Mouse (Mus musculus): Measurements from ENCODE around the gene Cdc14a. TPM values are rescaled to one million over a fixed set of nuclear protein-coding genes. Genes with fewer than 3 reads are reported as not detected.

Gene Cdc14a
- 2.6 and 2.9 TPM in 2 replicates for polyA plus RNA-seq (2012; rRNA removed)

- H3K4me3 ChIP-seq (ENCODE audit: insufficient read depth, low read length), result peak within 1 kb of the TSS; percentile 60
- no peaks in the 10 kb centered on the region for H3K4me1 ChIP-seq (ENCODE audit: control insufficient read depth, insufficient read depth, low read length)
- H3K27ac ChIP-seq (ENCODE audit: insufficient read depth, low read length), result no peak within 1 kb of the TSS
- TF ChIP-seq POLR2A (IDR thresholded peaks at IDR 0.05; ENCODE audit: extremely low read depth, insufficient read depth, low read length), result peak; percentile 55; the same call in 1 of the 2 replicates
- TF ChIP-seq CTCF (IDR thresholded peaks at IDR 0.05; ENCODE audit: extremely low read depth, insufficient read depth, low read length), result no peak
Observed at GRCm38 (mm10) chr3:116423353-116424159, at the start of gene Cdc14a. TSS of gene Cdc14a (minus strand) at chr3:116424032.

GRCm38 (mm10) chr3:116465709-116466108 is 41.9 kb upstream of the Cdc14a start:
- no peak for TF ChIP-seq POLR2A (IDR thresholded peaks at IDR 0.05; ENCODE audit: extremely low read depth, insufficient read depth, low read length)
- TF ChIP-seq CTCF (IDR thresholded peaks at IDR 0.05; ENCODE audit: extremely low read depth, insufficient read depth, low read length), result no peak
- H3K4me3 ChIP-seq (ENCODE audit: insufficient read depth, low read length), result no peak overlapping the region
- no peak overlapping the region for H3K27ac ChIP-seq (ENCODE audit: insufficient read depth, low read length)
- H3K4me1 ChIP-seq (ENCODE audit: control insufficient read depth, insufficient read depth, low read length), result no peaks in the 10 kb centered on the region

- TF ChIP-seq CTCF (IDR thresholded peaks at IDR 0.05; ENCODE audit: extremely low read depth, insufficient read depth, low read length) (no peak), POLR2A (IDR thresholded peaks at IDR 0.05; ENCODE audit: extremely low read depth, insufficient read depth, low read length) (no peak)
- no peaks in the 10 kb centered on the region for H3K4me1 ChIP-seq (ENCODE audit: control insufficient read depth, insufficient read depth, low read length)
Observed at GRCm38 (mm10) chr3:116464318-116464717, 40.5 kb upstream of the Cdc14a start.

GRCm38 (mm10) chr3:116461053-116461452 is 37.2 kb upstream of the Cdc14a start:
- Histone ChIP-seq H3K27ac (ENCODE audit: insufficient read depth, low read length) (no peak overlapping the region), H3K4me3 (ENCODE audit: insufficient read depth, low read length) (no peak overlapping the region), H3K4me1 (ENCODE audit: control insufficient read depth, insufficient read depth, low read length) (no peaks in the 10 kb centered on the region)
- TF ChIP-seq POLR2A (IDR thresholded peaks at IDR 0.05; ENCODE audit: extremely low read depth, insufficient read depth, low read length), result no peak
- TF ChIP-seq CTCF (IDR thresholded peaks at IDR 0.05; ENCODE audit: extremely low read depth, insufficient read depth, low read length), result no peak

More at GRCm38 (mm10) chr3:116464318-116464717, 40.5 kb upstream of the Cdc14a start:
- Histone ChIP-seq H3K4me3 (ENCODE audit: insufficient read depth, low read length) (no peak overlapping the region), H3K27ac (ENCODE audit: insufficient read depth, low read length) (no peak overlapping the region)

GRCm38 (mm10) chr3:116454529-116454928 is 30.7 kb upstream of the Cdc14a start:
- TF ChIP-seq CTCF (IDR thresholded peaks at IDR 0.05; ENCODE audit: extremely low read depth, insufficient read depth, low read length) (no peak), POLR2A (IDR thresholded peaks at IDR 0.05; ENCODE audit: extremely low read depth, insufficient read depth, low read length) (no peak)
- Histone ChIP-seq H3K27ac (ENCODE audit: insufficient read depth, low read length) (no peak overlapping the region), H3K4me3 (ENCODE audit: insufficient read depth, low read length) (no peak overlapping the region), H3K4me1 (ENCODE audit: control insufficient read depth, insufficient read depth, low read length) (no peaks in the 10 kb centered on the region)

GRCm38 (mm10) chr3:116450741-116451140 is 26.9 kb upstream of the Cdc14a start:
- H3K4me1 ChIP-seq (ENCODE audit: control insufficient read depth, insufficient read depth, low read length), result no peaks in the 10 kb centered on the region
- TF ChIP-seq CTCF (IDR thresholded peaks at IDR 0.05; ENCODE audit: extremely low read depth, insufficient read depth, low read length) (no peak), POLR2A (IDR thresholded peaks at IDR 0.05; ENCODE audit: extremely low read depth, insufficient read depth, low read length) (no peak)
- no peak overlapping the region for H3K4me3 ChIP-seq (ENCODE audit: insufficient read depth, low read length)
- no peak overlapping the region for H3K27ac ChIP-seq (ENCODE audit: insufficient read depth, low read length)

- no peaks in the 10 kb centered on the region for H3K4me1 ChIP-seq (ENCODE audit: control insufficient read depth, insufficient read depth, low read length)
- TF ChIP-seq CTCF (IDR thresholded peaks at IDR 0.05; ENCODE audit: extremely low read depth, insufficient read depth, low read length) (no peak), POLR2A (IDR thresholded peaks at IDR 0.05; ENCODE audit: extremely low read depth, insufficient read depth, low read length) (no peak)
- H3K27ac ChIP-seq (ENCODE audit: insufficient read depth, low read length), result no peak overlapping the region
- H3K4me3 ChIP-seq (ENCODE audit: insufficient read depth, low read length), result no peak overlapping the region
Observed at GRCm38 (mm10) chr3:116444327-116444726, 20.5 kb upstream of the Cdc14a start.

GRCm38 (mm10) chr3:116442788-116443187 is 19.0 kb upstream of the Cdc14a start:
- no peak for TF ChIP-seq CTCF (IDR thresholded peaks at IDR 0.05; ENCODE audit: extremely low read depth, insufficient read depth, low read length)
- TF ChIP-seq POLR2A (IDR thresholded peaks at IDR 0.05; ENCODE audit: extremely low read depth, insufficient read depth, low read length), result no peak
- Histone ChIP-seq H3K4me3 (ENCODE audit: insufficient read depth, low read length) (no peak overlapping the region), H3K27ac (ENCODE audit: insufficient read depth, low read length) (no peak overlapping the region), H3K4me1 (ENCODE audit: control insufficient read depth, insufficient read depth, low read length) (no peaks in the 10 kb centered on the region)

- no peak overlapping the region for H3K27ac ChIP-seq (ENCODE audit: insufficient read depth, low read length)
- H3K4me3 ChIP-seq (ENCODE audit: insufficient read depth, low read length), result no peak overlapping the region
- H3K4me1 ChIP-seq (ENCODE audit: control insufficient read depth, insufficient read depth, low read length), result no peaks in the 10 kb centered on the region
- no peak for TF ChIP-seq POLR2A (IDR thresholded peaks at IDR 0.05; ENCODE audit: extremely low read depth, insufficient read depth, low read length)
- TF ChIP-seq CTCF (IDR thresholded peaks at IDR 0.05; ENCODE audit: extremely low read depth, insufficient read depth, low read length), result no peak
Observed at GRCm38 (mm10) chr3:116441518-116442205, 17.8 kb upstream of the Cdc14a start.
